Mouse (Mus musculus) cerebellum, adult 2 months (tissue): ENCODE data around the gene Btbd2. TPM values are rescaled to one million over a fixed set of nuclear protein-coding genes. Genes with fewer than 3 reads are reported as not detected.

Experiments
- DNase-seq, 2 experiments: peaks; one replicate each; pipeline ENCODE4 v3.0.0; 2021
- H3K27ac ChIP-seq: fragments of 200-500 bp; 2 replicates; pipeline ENCODE4 v1.5.1; 2012; ENCODE audit warnings: low read length, control low read depth, inconsistent platforms; ENCODE audit not compliant: insufficient read depth
- H3K27me3 ChIP-seq: fragments of 200-500 bp; 2 replicates; pipeline ENCODE4 v1.6.1; 2012; ENCODE audit warnings: inconsistent platforms, mild to moderate bottlenecking, low read length, moderate library complexity; ENCODE audit not compliant: control insufficient read depth, insufficient read depth
- H3K4me1 ChIP-seq: fragments of 200-500 bp; 2 replicates; pipeline ENCODE4 v1.6.1; 2011; ENCODE audit warnings: low read length; ENCODE audit not compliant: control insufficient read depth, insufficient read depth
- H3K4me3 ChIP-seq: fragments of 200-500 bp; replicated peaks from 2 replicates; pipeline ENCODE3; 2011; ENCODE audit warnings: mild to moderate bottlenecking, low read depth, low read length, control low read depth; ENCODE audit not compliant: insufficient read depth
- CTCF ChIP-seq: fragments of 200-500 bp; IDR thresholded peaks from 2 replicates; pipeline ENCODE4 v1.5.1; 2011; ENCODE audit warnings: low read depth, mild to moderate bottlenecking, control low read depth, low read length, moderate library complexity, borderline replicate concordance; ENCODE audit not compliant: insufficient read depth
- POLR2A ChIP-seq: fragments of 200-500 bp; IDR thresholded peaks from 2 replicates; pipeline ENCODE4 v1.6.1; 2011; ENCODE audit warnings: low read length, control low read depth, borderline replicate concordance; ENCODE audit not compliant: insufficient read depth
- WGBS: fragments of 180-500 bp; shearing (Covaris S2); methylation state at CpG from one replicate; pipeline ENCODE4 v1.1.7; 2018; 5-methylcytosine and 5-hydroxymethylcytosine counted together
- polyA plus RNA-seq: library from polyadenylated mRNA; depleted of rRNA; stranded (reverse); fragments of >200 nt; gene quantifications from 2 replicates; pipeline ENCODE4 v1.2.3, GENCODE M21; 2012

Btbd2 gene
- polyA plus RNA-seq, 1 experiment, result 108 TPM

- H3K4me3 ChIP-seq, result no peak overlapping the region
- H3K27me3 ChIP-seq, result no peaks in the 10 kb centered on the region
- H3K27ac ChIP-seq, result no peak overlapping the region; the same call in 1 of the 2 replicates
- no peak for TF ChIP-seq CTCF
- no peak for TF ChIP-seq POLR2A
- peaks cover 57% of the 10 kb centered on the region for H3K4me1 ChIP-seq
- no peak for DNase-seq
- WGBS, result 33% methylated on average over 2 of the region's 2 CpGs
Observed at GRCm38 (mm10) chr10:80627685-80628084, 29.2 kb downstream of the Btbd2 start.

DNA sequence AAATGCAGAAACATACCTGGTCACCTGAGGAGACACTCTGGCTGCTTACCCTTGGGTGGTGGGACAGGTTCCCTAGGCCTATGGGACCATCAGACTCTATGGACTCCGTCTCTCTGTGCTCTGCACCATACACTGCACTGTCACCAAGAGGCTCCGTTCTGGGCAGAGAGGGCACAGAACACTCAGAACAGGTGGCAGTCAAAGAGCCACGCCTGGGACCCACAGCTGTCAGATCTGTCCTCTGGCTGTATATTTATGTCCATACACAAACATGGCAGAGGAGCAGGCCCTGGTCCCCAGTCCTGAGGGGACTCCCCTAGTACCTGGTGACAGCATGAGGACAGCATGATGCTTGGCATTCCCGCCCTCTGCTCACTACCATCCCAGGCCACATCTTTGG, 31.1 kb downstream of the Btbd2 start:
- Histone ChIP-seq H3K27ac (no peak overlapping the region), H3K4me1 (peaks cover 49% of the 10 kb centered on the region), H3K27me3 (no peaks in the 10 kb centered on the region), H3K4me3 (no peak overlapping the region)
- TF ChIP-seq POLR2A, result no peak
- TF ChIP-seq CTCF, result no peak
- 64% methylated on average over 4 of the region's 4 CpGs for WGBS
- DNase-seq, result no peak

DNA sequence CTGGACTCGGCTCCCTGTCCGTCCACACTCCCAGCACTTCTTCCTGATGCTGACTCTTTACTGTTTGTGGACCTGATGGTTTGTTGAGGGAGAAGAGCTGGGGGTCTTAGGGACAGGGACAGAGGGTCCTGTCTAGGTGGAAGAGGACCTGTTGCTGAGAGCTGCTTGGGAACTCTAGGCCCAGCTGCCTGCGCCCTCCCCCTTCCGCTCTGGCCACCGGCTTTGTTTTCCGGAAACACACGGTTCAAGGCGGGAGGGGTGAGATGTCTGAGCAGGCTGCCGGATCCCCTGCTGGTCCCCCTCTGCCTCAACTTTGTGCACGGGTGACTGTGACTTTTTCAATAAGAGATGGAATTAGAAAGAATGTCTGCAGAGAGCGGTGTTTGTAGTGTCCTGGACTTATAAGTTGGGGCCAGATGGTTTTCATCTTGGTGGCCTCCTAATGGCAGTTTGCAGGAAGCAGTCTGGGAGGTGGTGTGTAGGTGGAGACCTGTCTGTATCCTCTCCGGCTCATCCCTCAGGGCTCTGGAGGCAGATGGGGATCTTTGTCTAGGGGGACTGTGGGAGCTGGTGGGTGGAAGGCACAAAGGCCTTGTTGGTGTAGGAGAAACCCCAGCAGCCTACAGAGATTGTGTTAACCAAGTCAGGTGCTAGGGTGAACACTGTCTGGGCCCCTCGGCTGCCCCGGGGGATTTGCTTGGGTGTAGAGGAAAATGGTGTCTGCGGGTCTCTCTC, 33.2 kb downstream of the Btbd2 start:
- H3K27ac ChIP-seq, result peak overlapping the region; percentile 57
- WGBS, result 11% methylated on average over 15 of the region's 15 CpGs
- no peak for TF ChIP-seq POLR2A
- TF ChIP-seq CTCF, result no peak
- peak; percentile 69 for DNase-seq
- H3K27me3 ChIP-seq, result no peaks in the 10 kb centered on the region
- peak overlapping the region; percentile 86 for H3K4me3 ChIP-seq
- peaks cover 27% of the 10 kb centered on the region for H3K4me1 ChIP-seq

DNA sequence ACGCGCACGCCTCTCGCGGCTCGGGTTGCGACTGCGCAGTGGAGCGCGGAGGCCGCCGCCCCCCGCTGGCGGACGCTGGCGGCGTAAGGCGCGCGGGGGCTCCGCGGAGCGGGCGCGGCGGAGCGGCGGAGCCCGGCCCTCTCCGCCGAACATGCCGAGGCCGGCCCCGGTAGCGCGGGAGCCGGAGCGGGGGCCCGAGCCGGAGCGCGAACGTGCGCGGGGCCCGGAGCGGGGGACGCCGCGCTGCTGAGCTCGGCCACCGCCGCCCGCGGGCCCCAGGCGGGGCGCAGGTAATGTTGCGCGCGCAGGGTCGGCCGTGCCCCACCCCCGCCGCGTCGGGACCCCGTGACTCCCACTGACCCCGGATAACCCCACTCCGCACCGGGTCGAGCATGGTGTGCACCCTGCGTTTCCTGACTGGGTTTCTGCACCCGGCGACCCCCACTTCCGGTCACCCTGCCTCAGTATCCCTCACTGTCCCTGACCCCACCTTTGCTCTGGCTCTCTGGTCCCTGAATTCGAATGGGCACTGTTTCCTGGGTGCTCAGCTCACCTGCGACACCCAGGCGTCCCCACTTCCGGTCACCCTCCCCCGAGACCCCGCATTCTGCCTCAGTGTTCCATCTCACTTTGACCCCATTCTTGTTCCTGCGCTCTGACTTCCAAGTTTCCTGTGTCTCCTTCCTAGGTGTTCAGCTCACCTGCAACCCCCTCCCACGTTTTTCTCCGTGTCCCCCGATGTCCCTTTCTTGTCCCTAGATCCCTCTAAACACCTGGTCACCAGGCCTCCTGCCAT, 34.0 kb downstream of the Btbd2 start, which contains the start of gene Csnk1g2:
Gene Csnk1g2, plus strand, starts transcription at position 178 of the 796 bp plus-strand sequence.
- WGBS, result under 1% methylated on average over 81 of the region's 85 CpGs
- Histone ChIP-seq H3K4me3 (peak within 1 kb of the TSS; percentile 86), H3K27ac (peak within 1 kb of the TSS; percentile 57)

GRCm38 (mm10) chr10:80621940-80622660, 34.8 kb downstream of the Btbd2 start:
- DNase-seq, result peak; percentile 99
- Histone ChIP-seq H3K27ac (peak overlapping the region; percentile 56), H3K4me3 (peak overlapping the region; percentile 59), H3K4me1 (peaks cover 19% of the 10 kb centered on the region), H3K27me3 (no peaks in the 10 kb centered on the region)
- TF ChIP-seq CTCF (no peak), POLR2A (peak; percentile 83)
- under 1% methylated on average over 64 of the region's 64 CpGs for WGBS

More for the DNA sequence above, 34.0 kb downstream of the Btbd2 start, which contains the start of gene Csnk1g2:
- DNase-seq, result peak in 1 of 2 experiments; percentile 66
- TF ChIP-seq POLR2A (peak; percentile 28; the same call in 1 of the 2 replicates), CTCF (no peak)
- Histone ChIP-seq H3K4me1 (peaks cover 25% of the 10 kb centered on the region), H3K27me3 (no peaks in the 10 kb centered on the region)

- no peaks in the 10 kb centered on the region for H3K27me3 ChIP-seq
- under 1% methylated on average over 9 of the region's 9 CpGs for WGBS
- H3K4me3 ChIP-seq, result peak overlapping the region; percentile 59
- no peak for TF ChIP-seq POLR2A
- no peak for TF ChIP-seq CTCF
- peak overlapping the region; percentile 56; the same call in 1 of the 2 replicates for H3K27ac ChIP-seq
- peaks cover 19% of the 10 kb centered on the region for H3K4me1 ChIP-seq
- no peak for DNase-seq
Observed at GRCm38 (mm10) chr10:80621690-80621939, 35.3 kb downstream of the Btbd2 start.

DNA sequence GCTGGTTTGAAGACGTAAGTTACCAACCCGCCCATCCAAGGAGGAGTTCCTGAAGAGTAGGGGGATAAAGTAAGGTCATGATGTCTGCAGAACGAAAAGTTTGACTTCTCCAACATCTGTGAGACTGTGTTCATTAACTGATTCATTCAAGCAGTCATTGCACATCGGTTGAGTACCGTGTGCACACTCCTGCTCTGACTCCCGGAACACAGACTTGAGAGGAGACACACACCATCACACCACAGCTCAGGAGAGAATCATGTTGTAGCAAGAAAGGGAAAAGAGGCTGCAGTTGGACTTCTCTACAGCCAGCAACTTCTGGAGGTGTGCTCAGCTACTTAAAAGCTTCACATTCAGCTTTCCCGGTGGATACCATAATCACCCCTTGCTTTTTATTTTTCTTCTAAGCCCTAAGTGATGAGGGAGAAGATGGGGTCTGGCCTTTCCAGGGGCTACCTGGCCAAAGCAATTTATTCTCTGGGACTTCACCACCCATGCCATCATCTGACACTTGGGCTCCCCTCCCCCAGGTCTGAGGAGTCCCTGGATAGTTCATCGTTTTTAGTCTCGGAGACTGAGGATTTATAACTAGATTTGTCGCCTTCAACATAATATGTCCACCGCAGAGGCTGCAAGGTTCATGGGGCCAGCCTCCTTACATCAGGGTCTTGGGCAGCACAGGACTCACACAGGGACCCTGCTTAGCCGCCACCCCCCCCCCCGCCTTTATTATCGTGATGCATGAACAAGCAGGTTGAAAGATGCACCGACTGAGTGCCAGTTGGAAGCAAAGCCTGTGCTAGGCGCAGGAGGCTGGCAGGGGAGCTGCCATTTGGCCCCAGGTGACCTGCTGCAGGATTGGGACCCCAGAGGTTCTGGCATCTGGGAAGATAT, 35.8 kb downstream of the Btbd2 start:
- TF ChIP-seq CTCF (no peak), POLR2A (no peak)
- H3K4me3 ChIP-seq, result peak overlapping the region; percentile 59
- peak; percentile 51 to 52 for DNase-seq
- 46% methylated on average over 16 of the region's 16 CpGs for WGBS
- no peaks in the 10 kb centered on the region for H3K27me3 ChIP-seq
- peak overlapping the region; percentile 56; the same call in 1 of the 2 replicates for H3K27ac ChIP-seq
- peaks cover 18% of the 10 kb centered on the region for H3K4me1 ChIP-seq
